Mouse (Mus musculus): Measurements from ENCODE around the gene Olfr616. TPM values are rescaled to one million over a fixed set of nuclear protein-coding genes. Genes with fewer than 3 reads are reported as not detected.
"Not testable (repeated sequence)": the region's sequence is repeated elsewhere in the genome, so short reads cannot be mapped to it uniquely, and the experiment has no call there.

Gene Olfr616
- polyA plus RNA-seq, 1 experiment from 2014 or later = not detected

GRCm38 (mm10) chr7:103542617-103543016 is 26.3 kb downstream of the Olfr616 start, which contains the start of gene Olfr612:
Gene Olfr612, minus strand, starts transcription at chr7:103542717.
- H3K27ac ChIP-seq (replicated peaks; ENCODE audit: low read depth, low read length); H3K4me3 ChIP-seq (ENCODE audit: low read depth, low read length); H3K9ac ChIP-seq (replicated peaks; ENCODE audit: low read length); DNase-seq (ENCODE audit: low spot score); H3K9me3 ChIP-seq (replicated peaks; ENCODE audit: control insufficient read depth, low read length); H3K4me1 ChIP-seq (ENCODE audit: control insufficient read depth, insufficient read depth, low read length); H3K27me3 ChIP-seq (ENCODE audit: control insufficient read depth, insufficient read depth, low read length); H3K4me2 ChIP-seq (ENCODE audit: low read depth, low read length); ATAC-seq (replicated peaks; ENCODE audit: insufficient number of reproducible peaks, low FRiP score, low TSS enrichment, low read depth); H3K36me3 ChIP-seq (replicated peaks; ENCODE audit: control insufficient read depth, insufficient read depth, low read depth, low read length): not testable (repeated sequence)
- 78% methylated on average over 2 of the region's 2 CpGs for WGBS

- not testable (repeated sequence) for H3K27me3 ChIP-seq (ENCODE audit: control insufficient read depth, insufficient read depth, low read length)
Observed at GRCm38 (mm10) chr7:103520746-103521145, 48.2 kb downstream of the Olfr616 start, which contains the start of gene Olfr611. Gene Olfr611, minus strand, starts transcription at chr7:103520846.

More at GRCm38 (mm10) chr7:103520746-103521145, 48.2 kb downstream of the Olfr616 start, which contains the start of gene Olfr611:
- H3K4me2 ChIP-seq (ENCODE audit: low read depth, low read length); H3K36me3 ChIP-seq (replicated peaks; ENCODE audit: control insufficient read depth, insufficient read depth, low read depth, low read length); H3K9ac ChIP-seq (replicated peaks; ENCODE audit: low read length); H3K4me1 ChIP-seq (ENCODE audit: control insufficient read depth, insufficient read depth, low read length); H3K9me3 ChIP-seq (replicated peaks; ENCODE audit: control insufficient read depth, low read length); H3K27ac ChIP-seq (replicated peaks; ENCODE audit: low read depth, low read length); DNase-seq (ENCODE audit: low spot score); ATAC-seq (replicated peaks; ENCODE audit: insufficient number of reproducible peaks, low FRiP score, low TSS enrichment, low read depth); H3K4me3 ChIP-seq (ENCODE audit: low read depth, low read length): not testable (repeated sequence)
- 61% methylated on average over 1 of the region's 1 CpGs for WGBS

Small RNA genes lying within 50 kb of the gene (microRNA-seq; reads per million reads assigned to microRNA genes)
- not detected for gene Gm26506 (ENCODE audit: borderline number of aligned reads)

Other genes with a start within 250 kb of the Olfr616 start
- gene Olfr598, start 245.6 kb downstream of the Olfr616 start, polyA plus RNA-seq (2014; fragmentation: Nextera tagmentation; extraction: Ambion mirVana) = not detected in 2 replicates
- not detected in 2 replicates for gene Olfr599, start 233.2 kb downstream of the Olfr616 start, polyA plus RNA-seq (2014; fragmentation: Nextera tagmentation; extraction: Ambion mirVana)
- gene Olfr600, start 219.5 kb downstream of the Olfr616 start, polyA plus RNA-seq (2014; fragmentation: Nextera tagmentation; extraction: Ambion mirVana) = not detected in 2 replicates
- gene Olfr601, start 206.5 kb downstream of the Olfr616 start, polyA plus RNA-seq (2014; fragmentation: Nextera tagmentation; extraction: Ambion mirVana) = not detected in 2 replicates
- gene Olfr603, start 183.0 kb downstream of the Olfr616 start, polyA plus RNA-seq (2014; fragmentation: Nextera tagmentation; extraction: Ambion mirVana) = not detected in 2 replicates
- gene Usp17lc, start 154.1 kb downstream of the Olfr616 start, polyA plus RNA-seq (2014; fragmentation: Nextera tagmentation; extraction: Ambion mirVana) = not detected in 2 replicates
- not detected in 2 replicates for gene Olfr605, start 123.7 kb downstream of the Olfr616 start, polyA plus RNA-seq (2014; fragmentation: Nextera tagmentation; extraction: Ambion mirVana)
- not detected in 2 replicates for gene Olfr606, start 120.1 kb downstream of the Olfr616 start, polyA plus RNA-seq (2014; fragmentation: Nextera tagmentation; extraction: Ambion mirVana)
- gene Olfr607, start 105.0 kb downstream of the Olfr616 start, polyA plus RNA-seq (2014; fragmentation: Nextera tagmentation; extraction: Ambion mirVana) = not detected in 2 replicates
- gene Olfr608, start 99.3 kb downstream of the Olfr616 start, polyA plus RNA-seq (2014; fragmentation: Nextera tagmentation; extraction: Ambion mirVana) = not detected in 2 replicates
- gene Olfr609, start 71.1 kb downstream of the Olfr616 start, polyA plus RNA-seq (2014; fragmentation: Nextera tagmentation; extraction: Ambion mirVana) = not detected in 2 replicates
- gene Olfr610, start 57.0 kb downstream of the Olfr616 start, polyA plus RNA-seq (2014; fragmentation: Nextera tagmentation; extraction: Ambion mirVana) = not detected in 2 replicates
- gene Olfr611, start 48.3 kb downstream of the Olfr616 start, polyA plus RNA-seq (2014; fragmentation: Nextera tagmentation; extraction: Ambion mirVana) = not detected in 2 replicates
- not detected in 2 replicates for gene Olfr612, start 26.4 kb downstream of the Olfr616 start, polyA plus RNA-seq (2014; fragmentation: Nextera tagmentation; extraction: Ambion mirVana)
- gene Olfr613, start 21.1 kb downstream of the Olfr616 start, polyA plus RNA-seq (2014; fragmentation: Nextera tagmentation; extraction: Ambion mirVana) = not detected in 2 replicates
- not detected in 2 replicates for gene Olfr615, start 13.1 kb downstream of the Olfr616 start, polyA plus RNA-seq (2014; fragmentation: Nextera tagmentation; extraction: Ambion mirVana)
- not detected in 2 replicates for gene Olfr617, start 3.9 kb upstream of the Olfr616 start, polyA plus RNA-seq (2014; fragmentation: Nextera tagmentation; extraction: Ambion mirVana)
- gene Olfr618, start 21.0 kb upstream of the Olfr616 start, polyA plus RNA-seq (2014; fragmentation: Nextera tagmentation; extraction: Ambion mirVana) = not detected in 2 replicates
- gene Olfr619, start 31.4 kb upstream of the Olfr616 start, polyA plus RNA-seq (2014; fragmentation: Nextera tagmentation; extraction: Ambion mirVana) = not detected in 2 replicates
- not detected in 2 replicates for gene Olfr620, start 43.4 kb upstream of the Olfr616 start, polyA plus RNA-seq (2014; fragmentation: Nextera tagmentation; extraction: Ambion mirVana)
- not detected in 2 replicates for gene Olfr622, start 73.6 kb upstream of the Olfr616 start, polyA plus RNA-seq (2014; fragmentation: Nextera tagmentation; extraction: Ambion mirVana)
- gene Olfr623, start 94.6 kb upstream of the Olfr616 start, polyA plus RNA-seq (2014; fragmentation: Nextera tagmentation; extraction: Ambion mirVana) = not detected in 2 replicates
- gene Olfr624, start 102.0 kb upstream of the Olfr616 start, polyA plus RNA-seq (2014; fragmentation: Nextera tagmentation; extraction: Ambion mirVana) = 0.03 and 0.08 TPM in 2 replicates
- not detected in 2 replicates for gene Olfr625-ps1, start 113.6 kb upstream of the Olfr616 start, polyA plus RNA-seq (2014; fragmentation: Nextera tagmentation; extraction: Ambion mirVana)
- not detected in 2 replicates for gene Olfr243, start 145.5 kb upstream of the Olfr616 start, polyA plus RNA-seq (2014; fragmentation: Nextera tagmentation; extraction: Ambion mirVana)
- not detected in 2 replicates for gene Olfr628, start 161.2 kb upstream of the Olfr616 start, polyA plus RNA-seq (2014; fragmentation: Nextera tagmentation; extraction: Ambion mirVana)
- not detected in 2 replicates for gene Olfr629, start 175.8 kb upstream of the Olfr616 start, polyA plus RNA-seq (2014; fragmentation: Nextera tagmentation; extraction: Ambion mirVana)
- gene Olfr630, start 188.2 kb upstream of the Olfr616 start, polyA plus RNA-seq (2014; fragmentation: Nextera tagmentation; extraction: Ambion mirVana) = not detected in 2 replicates
- gene Olfr69, start 202.5 kb upstream of the Olfr616 start, polyA plus RNA-seq (2014; fragmentation: Nextera tagmentation; extraction: Ambion mirVana) = not detected in 2 replicates
- not detected in 2 replicates for gene Olfr68, start 210.6 kb upstream of the Olfr616 start, polyA plus RNA-seq (2014; fragmentation: Nextera tagmentation; extraction: Ambion mirVana)
- not detected in 2 replicates for gene Olfr67, start 222.7 kb upstream of the Olfr616 start, polyA plus RNA-seq (2014; fragmentation: Nextera tagmentation; extraction: Ambion mirVana)
- 629 and 683 TPM in 2 replicates for gene Hbb-bt, start 244.9 kb upstream of the Olfr616 start, polyA plus RNA-seq (2014; fragmentation: Nextera tagmentation; extraction: Ambion mirVana)